Mouse (Mus musculus): ENCODE measurements around the gene Prdm16. TPM values are rescaled to one million over a fixed set of nuclear protein-coding genes. Genes with fewer than 3 reads are reported as not detected.

The Prdm16 gene
- polyA plus RNA-seq, 1 experiment from 2014 or later = 21.8 TPM

DNA sequence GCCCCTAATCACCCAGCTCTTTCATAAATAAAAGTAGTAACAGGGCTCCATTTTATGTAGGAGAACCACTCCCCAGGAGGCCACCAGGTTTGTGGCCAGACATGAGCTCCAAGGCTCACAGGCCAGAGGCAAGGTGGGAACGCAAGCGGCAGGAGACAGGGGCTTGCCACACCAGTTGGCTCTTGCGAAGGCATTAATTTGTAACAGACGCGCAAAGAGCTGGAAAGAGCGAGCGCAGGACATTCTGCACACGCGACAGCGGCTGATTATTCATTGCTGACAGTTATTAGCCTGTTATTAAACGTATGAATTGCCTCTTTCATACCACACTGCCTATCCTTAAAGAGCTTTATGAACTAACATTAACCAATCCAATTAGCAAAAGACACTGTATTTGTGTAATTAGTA is 144.0 kb downstream of the Prdm16 start:
- H3K9ac ChIP-seq (ENCODE audit: low read depth, low read length) = no peak overlapping the region
- H3K4me3 ChIP-seq (ENCODE audit: low read depth, low read length) = no peak overlapping the region
- peaks cover 25% of the 10 kb centered on the region for H3K27me3 ChIP-seq (ENCODE audit: control insufficient read depth, insufficient read depth, low read length)
- H3K27ac ChIP-seq (ENCODE audit: low read depth, low read length) = no peak overlapping the region
- H3K4me2 ChIP-seq (replicated peaks; ENCODE audit: low read depth, low read length) = no peak overlapping the region
- H3K4me1 ChIP-seq (replicated peaks; ENCODE audit: control insufficient read depth, insufficient read depth, low read length) = peaks cover 11% of the 10 kb centered on the region
- ATAC-seq (ENCODE audit: low FRiP score) (no peak), DNase-seq (ENCODE audit: low spot score) (no peak)
- 52% methylated on average over 11 of the region's 11 CpGs for WGBS
- H3K36me3 ChIP-seq (ENCODE audit: control insufficient read depth, insufficient read depth, low read length) = no peaks in the 10 kb centered on the region
- no peaks in the 10 kb centered on the region for H3K9me3 ChIP-seq (ENCODE audit: control insufficient read depth, low read length)

GRCm38 (mm10) chr4:154492268-154492667 is 144.4 kb downstream of the Prdm16 start:
- DNase-seq (ENCODE audit: low spot score) (no peak), ATAC-seq (ENCODE audit: low FRiP score) (no peak)
- H3K4me1 ChIP-seq (replicated peaks; ENCODE audit: control insufficient read depth, insufficient read depth, low read length) = peaks cover 7% of the 10 kb centered on the region
- H3K9ac ChIP-seq (ENCODE audit: low read depth, low read length) = no peak overlapping the region
- H3K4me2 ChIP-seq (replicated peaks; ENCODE audit: low read depth, low read length) = no peak overlapping the region
- no peaks in the 10 kb centered on the region for H3K36me3 ChIP-seq (ENCODE audit: control insufficient read depth, insufficient read depth, low read length)
- peaks cover 30% of the 10 kb centered on the region for H3K27me3 ChIP-seq (ENCODE audit: control insufficient read depth, insufficient read depth, low read length)
- no peaks in the 10 kb centered on the region for H3K9me3 ChIP-seq (ENCODE audit: control insufficient read depth, low read length)
- no peak overlapping the region for H3K4me3 ChIP-seq (ENCODE audit: low read depth, low read length)
- H3K27ac ChIP-seq (ENCODE audit: low read depth, low read length) = no peak overlapping the region
- WGBS = 61% methylated on average over 7 of the region's 7 CpGs

DNA sequence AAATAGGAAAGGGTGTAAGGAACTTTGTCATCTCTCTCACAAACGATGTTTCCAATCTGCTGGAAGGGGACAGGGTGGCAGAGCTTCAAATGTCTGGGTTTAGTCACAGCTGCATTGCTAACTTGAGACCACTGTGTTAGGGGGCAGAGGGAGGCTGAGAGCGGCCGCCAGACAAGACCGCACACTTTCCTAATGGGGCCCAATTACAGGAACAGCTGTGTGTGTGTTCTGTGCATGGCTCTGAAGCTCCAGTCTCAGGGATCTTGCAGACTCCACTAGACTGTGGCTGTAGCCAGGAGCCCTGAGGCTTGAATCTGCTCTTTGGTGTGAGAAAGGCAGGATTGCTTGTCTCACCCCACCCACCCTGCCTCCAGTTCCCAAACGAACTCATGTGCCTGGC is 148.6 kb downstream of the Prdm16 start:
- Histone ChIP-seq H3K9me3 (ENCODE audit: control insufficient read depth, low read length) (no peaks in the 10 kb centered on the region), H3K27ac (ENCODE audit: low read depth, low read length) (no peak overlapping the region), H3K9ac (ENCODE audit: low read depth, low read length) (no peak overlapping the region), H3K36me3 (ENCODE audit: control insufficient read depth, insufficient read depth, low read length) (no peaks in the 10 kb centered on the region), H3K27me3 (ENCODE audit: control insufficient read depth, insufficient read depth, low read length) (peaks cover 39% of the 10 kb centered on the region), H3K4me2 (replicated peaks; ENCODE audit: low read depth, low read length) (no peak overlapping the region), H3K4me1 (replicated peaks; ENCODE audit: control insufficient read depth, insufficient read depth, low read length) (peaks cover 3% of the 10 kb centered on the region; the same call in 1 of the 2 replicates), H3K4me3 (ENCODE audit: low read depth, low read length) (no peak overlapping the region)
- ATAC-seq (ENCODE audit: low FRiP score) = no peak
- 55% methylated on average over 5 of the region's 5 CpGs for WGBS
- DNase-seq (ENCODE audit: low spot score) = no peak

DNA sequence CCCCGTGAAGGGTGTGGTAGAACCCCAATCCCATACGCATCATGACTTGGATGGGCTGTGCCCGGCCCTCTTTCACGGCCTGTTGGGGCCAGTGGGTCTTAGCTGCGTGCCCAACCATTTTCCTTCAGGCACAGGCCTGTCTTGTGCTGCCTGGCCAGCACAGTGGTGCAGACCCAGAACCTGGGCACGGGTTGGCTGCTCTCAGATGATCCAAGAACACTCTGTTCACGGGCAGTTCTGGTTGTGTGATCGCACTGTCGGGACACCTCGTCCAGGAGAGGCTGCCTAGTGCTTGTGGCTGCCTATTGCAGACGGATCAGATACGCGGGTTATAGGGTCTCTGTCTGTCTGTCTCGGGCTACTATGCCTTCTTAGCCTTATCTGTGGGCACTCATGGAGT is 154.0 kb downstream of the Prdm16 start:
- peaks cover 64% of the 10 kb centered on the region for H3K27me3 ChIP-seq (ENCODE audit: control insufficient read depth, insufficient read depth, low read length)
- no peak for ATAC-seq (ENCODE audit: low FRiP score)
- H3K4me1 ChIP-seq (replicated peaks; ENCODE audit: control insufficient read depth, insufficient read depth, low read length) = 0 out of 2 replicates have a peak, but pooled peaks cover 3% of the 10 kb centered on the region
- 81% methylated on average over 14 of the region's 14 CpGs for WGBS
- H3K27ac ChIP-seq (ENCODE audit: low read depth, low read length) = no peak overlapping the region
- H3K9me3 ChIP-seq (ENCODE audit: control insufficient read depth, low read length) = no peaks in the 10 kb centered on the region
- H3K4me2 ChIP-seq (replicated peaks; ENCODE audit: low read depth, low read length) = no peak overlapping the region
- no peak overlapping the region for H3K9ac ChIP-seq (ENCODE audit: low read depth, low read length)
- DNase-seq (ENCODE audit: low spot score) = no peak
- H3K4me3 ChIP-seq (ENCODE audit: low read depth, low read length) = no peak overlapping the region
- no peaks in the 10 kb centered on the region for H3K36me3 ChIP-seq (ENCODE audit: control insufficient read depth, insufficient read depth, low read length)

GRCm38 (mm10) chr4:154481771-154482637 is 154.7 kb downstream of the Prdm16 start:
- ATAC-seq (ENCODE audit: low FRiP score) (no peak), DNase-seq (ENCODE audit: low spot score) (no peak)
- 0 out of 2 replicates have a peak, but pooled peaks cover 3% of the 10 kb centered on the region for H3K4me1 ChIP-seq (replicated peaks; ENCODE audit: control insufficient read depth, insufficient read depth, low read length)
- 55% methylated on average over 14 of the region's 14 CpGs for WGBS
- no peak overlapping the region for H3K27ac ChIP-seq (ENCODE audit: low read depth, low read length)
- no peak overlapping the region for H3K4me3 ChIP-seq (ENCODE audit: low read depth, low read length)
- H3K9ac ChIP-seq (ENCODE audit: low read depth, low read length) = no peak overlapping the region
- H3K4me2 ChIP-seq (replicated peaks; ENCODE audit: low read depth, low read length) = no peak overlapping the region
- H3K9me3 ChIP-seq (ENCODE audit: control insufficient read depth, low read length) = no peaks in the 10 kb centered on the region
- peaks cover 63% of the 10 kb centered on the region for H3K27me3 ChIP-seq (ENCODE audit: control insufficient read depth, insufficient read depth, low read length)
- no peaks in the 10 kb centered on the region for H3K36me3 ChIP-seq (ENCODE audit: control insufficient read depth, insufficient read depth, low read length)

- no peak for ATAC-seq (ENCODE audit: low FRiP score)
- peaks cover 73% of the 10 kb centered on the region for H3K27me3 ChIP-seq (ENCODE audit: control insufficient read depth, insufficient read depth, low read length)
- no peak overlapping the region for H3K4me2 ChIP-seq (replicated peaks; ENCODE audit: low read depth, low read length)
- WGBS = 73% methylated on average over 9 of the region's 9 CpGs
- no peaks in the 10 kb centered on the region for H3K36me3 ChIP-seq (ENCODE audit: control insufficient read depth, insufficient read depth, low read length)
- 0 out of 2 replicates have a peak, but pooled peaks cover 3% of the 10 kb centered on the region for H3K4me1 ChIP-seq (replicated peaks; ENCODE audit: control insufficient read depth, insufficient read depth, low read length)
- H3K4me3 ChIP-seq (ENCODE audit: low read depth, low read length) = no peak overlapping the region
- no peak overlapping the region for H3K27ac ChIP-seq (ENCODE audit: low read depth, low read length)
- DNase-seq (ENCODE audit: low spot score) = no peak
- H3K9me3 ChIP-seq (ENCODE audit: control insufficient read depth, low read length) = no peaks in the 10 kb centered on the region
- H3K9ac ChIP-seq (ENCODE audit: low read depth, low read length) = no peak overlapping the region
Measured at GRCm38 (mm10) chr4:154480544-154481260, 156.0 kb downstream of the Prdm16 start.

- no peak overlapping the region for H3K9ac ChIP-seq (ENCODE audit: low read depth, low read length)
- no peak overlapping the region for H3K4me3 ChIP-seq (ENCODE audit: low read depth, low read length)
- 58% methylated on average over 15 of the region's 15 CpGs for WGBS
- no peak for ATAC-seq (ENCODE audit: low FRiP score)
- H3K27ac ChIP-seq (ENCODE audit: low read depth, low read length) = no peak overlapping the region
- no peaks in the 10 kb centered on the region for H3K9me3 ChIP-seq (ENCODE audit: control insufficient read depth, low read length)
- no peak overlapping the region for H3K4me2 ChIP-seq (replicated peaks; ENCODE audit: low read depth, low read length)
- no peak for DNase-seq (ENCODE audit: low spot score)
- H3K27me3 ChIP-seq (ENCODE audit: control insufficient read depth, insufficient read depth, low read length) = peaks cover 79% of the 10 kb centered on the region
- no peaks in the 10 kb centered on the region for H3K36me3 ChIP-seq (ENCODE audit: control insufficient read depth, insufficient read depth, low read length)
- H3K4me1 ChIP-seq (replicated peaks; ENCODE audit: control insufficient read depth, insufficient read depth, low read length) = 0 out of 2 replicates have a peak, but pooled peaks cover 3% of the 10 kb centered on the region
Measured at GRCm38 (mm10) chr4:154480143-154480542, 156.5 kb downstream of the Prdm16 start.

- WGBS = 91% methylated on average over 8 of the region's 8 CpGs
- Histone ChIP-seq H3K36me3 (ENCODE audit: control insufficient read depth, insufficient read depth, low read length) (no peaks in the 10 kb centered on the region), H3K4me2 (replicated peaks; ENCODE audit: low read depth, low read length) (no peak overlapping the region), H3K27ac (ENCODE audit: low read depth, low read length) (no peak overlapping the region), H3K27me3 (ENCODE audit: control insufficient read depth, insufficient read depth, low read length) (peaks cover 80% of the 10 kb centered on the region), H3K4me1 (replicated peaks; ENCODE audit: control insufficient read depth, insufficient read depth, low read length) (peaks cover 5% of the 10 kb centered on the region; the same call in 1 of the 2 replicates), H3K9me3 (ENCODE audit: control insufficient read depth, low read length) (no peaks in the 10 kb centered on the region), H3K4me3 (ENCODE audit: low read depth, low read length) (no peak overlapping the region), H3K9ac (ENCODE audit: low read depth, low read length) (no peak overlapping the region)
- DNase-seq (ENCODE audit: low spot score) = no peak
- ATAC-seq (ENCODE audit: low FRiP score) = no peak
Measured at GRCm38 (mm10) chr4:154478933-154479613, 157.6 kb downstream of the Prdm16 start.
